Mouse (Mus musculus): ENCODE measurements at regions not wholly inside any gene's neighbourhood (a gene's known extent, or its start where the extent isn't known, plus 50 kb on each side); places are given as distances from the start of the nearest gene placed in this dataset.

DNA sequence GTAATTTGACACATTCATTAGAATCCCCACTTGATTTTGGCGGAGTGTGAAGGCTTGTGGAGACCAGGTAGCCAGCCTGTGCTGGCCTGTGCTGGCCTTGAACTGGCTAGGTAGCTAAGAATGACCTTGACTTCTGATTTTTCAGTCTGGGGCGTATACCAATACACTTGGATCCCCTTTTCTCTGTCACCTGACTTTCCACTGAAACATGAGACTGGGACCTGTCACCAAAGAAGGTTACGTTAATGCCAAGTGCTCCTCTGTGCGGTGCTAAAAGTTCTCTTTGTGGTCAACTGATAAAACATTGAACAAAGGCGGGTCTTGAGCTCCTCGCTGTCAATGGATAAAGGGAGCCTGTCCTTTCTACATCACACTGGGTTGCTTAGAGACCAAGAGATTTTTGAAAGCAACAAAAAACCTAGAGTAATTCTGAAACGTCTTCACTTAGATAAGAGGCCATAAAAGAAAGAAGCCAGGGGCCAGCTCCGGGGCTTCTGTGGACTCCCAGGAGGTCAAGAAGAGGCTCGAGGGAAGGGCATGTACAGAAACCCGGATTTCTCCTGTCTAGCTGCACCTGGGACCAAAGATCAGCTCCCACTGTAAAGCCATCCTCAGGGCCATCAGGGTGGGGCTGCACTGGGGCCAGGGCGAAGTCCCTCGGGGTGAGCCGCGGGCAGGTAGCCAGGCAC is 109.0 kb upstream of the Egln3 start:
- no peak for DNase-seq

DNA sequence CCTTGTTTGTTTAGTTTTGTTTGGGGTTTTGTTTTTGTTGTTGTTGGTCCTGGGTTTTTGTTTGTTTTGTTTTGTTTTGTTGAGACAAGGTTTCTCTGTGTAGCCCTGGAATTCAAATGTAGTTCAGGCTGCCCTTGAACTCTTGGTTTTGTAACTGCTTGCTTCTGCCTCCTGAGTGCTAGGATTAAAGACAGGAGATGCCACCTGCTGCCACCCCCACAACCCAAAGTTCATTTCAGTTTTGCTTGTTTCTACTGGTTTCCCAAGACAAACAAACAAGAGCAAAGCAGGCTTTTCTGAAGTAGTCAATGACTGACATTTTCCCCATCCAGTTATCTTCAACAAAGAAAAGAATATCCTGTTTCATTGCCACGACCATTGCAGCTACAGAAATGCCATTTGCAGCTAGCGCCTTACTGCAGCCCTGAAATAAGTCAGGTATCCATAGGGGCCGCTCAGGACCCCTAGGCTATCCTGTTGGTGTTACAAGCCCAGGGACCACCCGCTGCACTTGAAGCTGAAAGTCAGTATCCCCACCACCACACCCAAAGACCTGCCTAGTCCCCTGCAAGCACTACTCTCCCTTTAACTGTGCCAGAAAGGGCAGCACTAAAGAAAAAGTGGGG is 108.3 kb upstream of the Egln3 start:
- no peak for DNase-seq

DNA sequence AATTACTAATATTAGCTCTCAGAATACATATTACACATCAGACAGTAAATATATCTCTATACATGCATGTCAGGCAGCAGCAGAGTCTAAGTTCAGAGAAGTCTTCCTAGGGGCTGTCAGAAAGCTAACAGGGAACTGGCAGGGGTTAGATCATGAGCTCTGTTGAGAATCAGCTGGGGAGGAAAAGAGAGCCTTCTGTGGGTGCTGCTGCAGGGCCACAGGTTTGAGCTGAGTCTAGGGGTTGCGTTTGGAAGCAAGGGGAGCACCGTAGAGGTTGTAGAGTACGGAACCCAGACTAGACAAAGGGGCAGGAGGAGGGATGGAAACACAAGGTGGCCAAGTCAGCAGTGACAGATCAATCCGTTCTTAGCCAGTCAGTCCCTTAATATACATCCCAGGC is 106.2 kb upstream of the Egln3 start:
- DNase-seq, result no peak

DNA sequence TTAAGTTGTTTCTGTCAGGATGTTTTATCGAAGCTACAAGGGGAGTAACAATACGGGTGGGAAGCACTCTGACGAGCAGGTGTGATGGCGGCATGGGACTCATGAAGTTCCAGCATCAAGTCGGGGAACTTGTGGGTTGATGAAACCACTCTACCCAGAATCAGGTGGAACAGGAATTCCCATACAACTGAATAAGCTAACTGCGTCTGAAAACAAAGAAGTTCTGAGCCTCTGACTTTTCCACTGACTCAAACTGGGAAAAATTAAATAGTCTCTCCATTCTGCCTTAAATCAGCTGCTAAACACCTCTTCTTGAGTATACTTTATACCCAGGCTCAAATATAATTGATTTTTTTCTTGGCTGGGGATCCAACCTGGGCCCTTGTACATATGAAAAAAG is 105.6 kb upstream of the Egln3 start:
- no peak for DNase-seq

DNA sequence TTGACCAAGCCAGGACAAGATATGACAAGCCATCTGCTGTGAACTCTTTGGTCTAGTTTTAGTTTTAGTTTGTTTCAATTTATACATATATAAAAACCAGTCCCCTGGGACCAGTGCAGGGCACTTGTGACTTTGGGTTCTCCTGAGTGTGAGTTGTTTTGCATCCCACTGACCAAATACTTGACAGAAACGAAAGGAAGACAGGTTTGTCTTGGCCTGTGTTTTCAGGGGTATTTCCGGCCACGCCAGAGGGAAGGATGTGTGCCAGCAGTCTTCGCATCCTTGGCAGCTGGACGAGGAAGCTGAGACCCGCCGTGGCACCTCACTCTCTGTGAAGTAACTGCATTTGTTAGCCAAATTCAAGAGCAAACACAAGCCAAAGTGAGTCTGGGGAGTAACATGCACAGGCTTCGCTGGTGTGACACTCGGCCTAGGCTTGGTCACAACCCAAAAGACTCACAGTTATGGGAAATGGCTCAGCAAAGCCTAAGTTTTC is 101.5 kb upstream of the Egln3 start:
- no peak for DNase-seq

DNA sequence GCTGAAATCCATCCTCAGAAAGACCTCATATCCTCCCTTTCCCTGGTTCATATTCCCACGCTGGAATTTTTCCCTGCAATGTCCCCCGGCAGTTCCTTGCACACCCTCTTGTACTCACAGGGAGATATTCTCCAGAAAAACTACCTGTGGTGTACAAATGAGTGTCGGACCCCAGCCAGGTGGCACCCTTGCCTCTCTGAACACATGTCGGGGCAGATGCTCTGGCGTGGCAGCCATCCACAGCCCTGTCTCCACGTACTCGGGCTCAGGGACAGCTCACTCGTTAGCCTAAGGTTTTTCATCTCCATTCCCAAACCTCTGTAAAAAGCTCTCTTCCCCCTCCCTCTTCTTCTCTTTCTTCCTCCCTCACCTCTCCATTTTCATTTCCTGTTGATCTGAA is 100.1 kb upstream of the Egln3 start:
- DNase-seq, result no peak

DNA sequence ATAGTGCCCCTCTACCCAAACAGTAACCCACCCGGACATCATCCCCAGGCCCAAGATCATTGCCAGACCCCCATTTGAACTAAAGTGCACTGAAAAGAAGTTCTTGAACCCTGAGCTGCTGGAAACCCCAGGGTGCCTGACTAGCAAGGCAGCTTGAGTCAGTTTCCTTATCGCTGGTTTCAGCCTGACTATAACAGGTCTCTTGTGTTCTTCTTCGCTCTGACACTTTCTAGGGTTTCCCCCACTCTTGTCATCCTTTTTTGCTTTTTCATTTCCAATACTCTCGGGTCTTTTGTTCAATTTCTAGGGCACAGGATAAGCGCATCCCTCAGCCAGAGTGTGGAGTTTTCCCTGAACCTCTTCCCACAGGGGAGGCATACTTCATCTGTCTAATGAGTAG is 95.8 kb upstream of the Egln3 start:
- no peak for DNase-seq

DNA sequence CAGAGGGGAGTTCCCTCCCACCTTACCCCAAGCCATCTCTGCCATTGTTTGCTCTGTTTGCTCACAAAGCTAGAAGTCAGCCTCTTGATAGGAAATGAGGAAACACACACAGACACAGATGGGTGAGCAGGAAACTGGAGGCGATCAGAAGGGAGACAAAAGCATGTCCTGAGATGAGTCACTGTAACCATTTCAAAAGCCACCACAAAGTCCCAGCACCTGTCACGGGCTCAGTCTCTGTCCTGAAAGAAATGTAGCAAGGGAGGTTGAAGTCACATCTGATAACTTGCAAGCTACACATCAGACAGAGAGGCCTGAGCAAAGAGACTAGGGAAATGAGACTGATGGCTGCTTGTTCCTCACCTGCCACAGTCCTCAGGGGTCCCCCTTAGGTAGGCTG is 89.6 kb upstream of the Egln3 start:
- DNase-seq, result no peak

DNA sequence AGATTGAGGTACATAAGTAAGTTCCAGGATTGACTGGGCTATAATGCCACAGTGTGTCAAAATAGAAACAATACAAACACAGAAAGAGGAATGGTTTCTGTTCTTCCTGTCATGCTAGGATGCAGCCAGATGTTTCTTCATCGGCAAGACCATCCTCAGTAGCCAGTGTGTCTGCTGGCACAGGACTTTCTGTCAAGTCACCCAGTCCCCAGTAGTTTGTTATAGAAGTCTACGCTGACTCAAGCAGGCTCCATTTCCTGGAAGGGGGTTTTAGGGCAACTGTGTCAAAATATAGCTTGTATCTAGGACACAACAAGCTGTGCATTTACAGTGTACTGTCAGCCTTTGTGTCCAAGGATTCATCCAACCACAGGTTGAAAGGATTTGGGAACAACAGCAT is 86.7 kb upstream of the Egln3 start:
- DNase-seq, result no peak

DNA sequence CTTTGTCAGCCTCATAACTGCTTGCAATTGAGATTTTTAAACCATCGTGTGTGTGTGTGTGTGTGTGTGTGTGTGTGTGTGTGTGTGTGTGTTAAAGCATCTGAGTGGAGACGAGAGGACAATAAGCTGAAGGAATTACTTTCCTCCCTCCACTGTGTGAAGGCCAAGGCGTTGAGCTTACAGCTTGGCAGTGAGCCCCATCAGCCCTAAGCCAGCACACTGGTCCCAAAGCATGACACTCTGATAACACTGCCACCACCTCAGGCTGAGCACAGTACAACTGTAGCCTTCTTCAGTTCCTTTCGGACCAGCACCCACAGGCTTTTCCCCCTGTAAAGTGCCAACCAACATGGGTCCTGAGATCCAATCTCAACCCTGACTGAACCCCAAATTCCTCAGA is 85.1 kb upstream of the Egln3 start:
- no peak for DNase-seq

DNA sequence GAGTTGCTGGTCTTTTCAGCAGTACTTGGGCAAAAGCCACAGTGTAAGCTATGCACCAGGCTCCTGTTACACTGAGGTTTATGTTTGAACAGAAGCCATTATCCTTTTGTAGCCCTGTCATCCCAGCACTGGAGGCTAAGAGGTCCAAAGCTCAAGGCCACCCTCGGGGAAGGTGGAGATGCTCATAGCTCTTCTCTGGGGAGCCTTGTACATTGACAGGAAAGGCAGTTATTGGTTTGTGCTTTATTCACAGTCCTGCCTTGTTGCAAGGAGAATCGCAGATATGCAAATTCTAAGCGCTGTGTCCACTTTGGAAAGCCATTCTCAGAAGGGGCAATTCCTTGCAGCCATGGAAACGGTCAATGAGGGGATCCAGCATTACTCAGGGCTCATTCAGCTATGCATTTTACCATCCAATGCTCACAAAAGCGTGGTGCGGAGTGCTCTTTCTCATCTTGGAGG is 84.4 kb upstream of the Egln3 start:
- no peak for DNase-seq

DNA sequence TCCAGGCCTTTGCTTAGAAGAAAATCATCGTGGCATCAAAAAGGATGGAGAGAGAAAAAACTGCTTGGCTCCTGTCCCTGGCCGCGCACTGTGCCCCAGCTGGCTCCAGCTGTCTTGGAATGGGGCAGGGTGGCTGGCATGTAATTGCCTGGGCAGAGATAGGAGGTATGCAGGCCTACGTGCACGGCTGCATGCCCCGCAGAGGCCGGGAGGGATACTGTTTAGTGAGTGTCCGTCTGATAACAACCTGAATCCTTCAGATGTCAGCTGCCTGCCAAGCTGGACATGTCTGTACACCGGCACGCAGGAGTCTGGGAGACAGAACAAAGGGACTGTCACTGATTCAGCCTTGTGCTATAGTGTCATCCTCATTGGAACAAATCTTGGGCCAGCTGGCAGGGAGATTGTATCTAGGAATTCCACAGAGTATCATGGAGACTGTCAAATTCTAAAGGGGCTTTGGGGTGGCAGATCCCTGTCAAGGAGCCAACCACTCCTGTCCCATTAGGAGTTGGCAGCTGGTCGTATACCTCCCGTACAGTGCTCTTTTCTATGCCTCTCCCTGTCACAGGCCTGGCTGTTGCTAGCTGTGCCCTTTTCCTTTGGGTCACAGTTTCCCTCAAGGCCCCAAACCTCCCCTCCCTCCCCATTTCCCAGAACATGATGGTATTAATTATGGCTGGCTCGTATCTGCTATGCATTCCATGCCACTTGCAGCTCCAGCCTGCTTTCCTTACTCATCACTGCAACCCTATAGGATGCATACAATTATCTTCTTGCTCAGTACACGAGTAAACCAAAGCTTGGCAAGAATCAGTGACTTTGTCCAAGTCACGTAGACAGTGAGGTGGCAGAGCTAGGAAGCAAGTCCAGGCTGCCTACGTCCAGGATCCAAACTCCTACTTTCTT is 83.5 kb upstream of the Egln3 start:
- no peak for DNase-seq

DNA sequence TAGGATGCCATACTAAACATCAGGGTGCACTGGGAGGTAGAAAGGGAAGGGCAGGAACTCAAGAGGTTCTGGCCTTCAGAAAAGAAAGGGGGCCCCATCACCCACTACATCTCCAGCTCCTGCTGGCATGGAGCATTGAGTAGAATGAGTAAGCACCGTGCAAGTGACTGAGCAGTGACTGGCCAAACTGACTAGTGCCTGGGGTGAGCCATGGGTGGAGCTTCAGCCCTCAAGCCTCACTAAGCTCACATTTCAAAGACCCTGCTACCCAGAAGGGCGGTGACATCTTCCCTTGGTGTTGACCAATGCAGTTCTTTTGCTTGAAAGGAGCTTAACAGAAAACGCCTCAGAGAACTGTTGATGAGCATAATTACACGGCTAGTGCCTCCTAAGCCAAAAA is 80.0 kb upstream of the Egln3 start:
- DNase-seq, result no peak

DNA sequence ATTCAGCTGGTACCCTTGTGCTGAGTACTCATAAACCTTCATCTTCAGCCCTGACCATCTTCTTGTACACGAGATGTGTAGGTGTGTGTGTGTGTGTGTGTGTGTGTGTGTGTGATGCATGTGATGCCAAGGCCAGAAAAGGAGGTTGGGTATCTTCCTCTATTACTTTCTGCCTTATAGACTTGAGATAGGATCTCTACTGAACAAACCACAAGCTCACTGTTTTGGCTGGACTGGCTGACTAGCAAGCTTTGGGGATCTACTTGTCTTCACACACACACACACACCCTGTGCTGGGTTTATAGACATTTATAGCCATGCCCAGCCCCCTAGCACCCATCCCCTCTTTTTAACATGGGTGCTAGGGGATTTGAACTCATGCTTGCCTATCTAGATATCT is 79.4 kb upstream of the Egln3 start:
- no peak for DNase-seq

DNA sequence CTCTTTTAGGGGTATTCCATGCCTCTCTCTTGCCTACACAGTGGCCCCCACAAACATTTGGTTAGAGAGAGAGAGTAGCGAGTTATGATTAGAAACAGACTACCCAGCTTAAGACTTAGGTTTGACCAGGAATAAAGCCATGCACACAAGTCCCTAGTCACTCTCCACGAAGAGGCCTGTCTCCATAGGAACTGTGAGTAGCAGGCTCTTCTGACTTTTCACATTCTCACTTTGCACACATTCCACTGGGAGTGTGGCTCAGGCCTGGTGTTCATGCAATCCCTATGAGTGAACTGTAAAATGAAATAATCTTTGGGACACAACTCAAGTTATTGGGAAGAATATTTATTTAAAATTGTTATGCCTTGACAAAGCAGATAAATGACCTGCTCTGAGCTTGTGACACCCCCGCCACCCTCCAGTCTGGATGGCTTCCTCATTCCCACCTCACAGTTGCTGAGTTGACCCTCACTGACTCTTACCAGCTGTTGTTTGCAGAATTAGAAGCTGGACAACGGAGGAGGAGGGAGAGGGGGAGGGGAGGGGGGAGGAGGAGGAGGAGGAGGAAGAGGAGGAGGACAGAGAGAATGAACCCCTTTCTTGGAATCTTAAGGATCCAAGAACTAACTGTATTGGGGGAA is 78.7 kb upstream of the Egln3 start:
- no peak for DNase-seq

DNA sequence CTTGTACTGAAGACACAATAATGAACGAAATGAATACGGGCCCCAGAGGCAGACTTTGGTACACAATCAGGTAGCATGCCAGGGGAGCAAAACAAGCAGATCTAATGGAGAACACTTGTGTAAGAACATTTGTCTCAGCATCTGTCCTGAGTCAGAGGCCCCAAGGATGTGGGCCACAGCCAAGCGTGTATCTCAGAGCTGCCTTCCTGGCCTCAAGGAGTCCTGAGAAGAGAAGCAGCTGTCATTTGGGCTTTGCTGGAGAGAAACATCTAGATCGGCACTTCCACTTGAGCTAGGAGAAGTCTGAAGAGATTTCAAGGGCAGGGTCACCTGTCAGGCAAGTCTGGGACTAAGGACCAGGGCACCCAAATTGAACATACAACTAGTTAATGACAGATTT is 76.8 kb upstream of the Egln3 start:
- DNase-seq, result no peak

DNA sequence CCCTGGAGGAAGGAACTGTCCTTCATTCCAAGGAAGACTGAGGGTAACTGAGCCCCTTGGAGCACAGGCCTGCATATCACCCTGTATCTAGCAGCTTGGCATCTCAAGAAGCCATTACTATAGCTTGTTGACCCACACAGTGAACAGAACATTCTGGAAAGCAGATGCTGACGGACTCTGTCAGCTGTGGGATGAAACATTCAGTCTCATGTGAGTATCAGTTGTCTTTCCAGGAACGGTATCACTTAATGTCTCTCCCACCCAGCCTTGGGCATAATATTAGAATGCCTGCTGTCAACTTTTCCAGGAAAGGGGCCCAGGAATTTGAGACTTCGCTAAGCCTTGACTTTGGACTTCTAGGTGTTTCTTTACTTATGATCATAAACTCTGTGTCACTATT is 76.3 kb upstream of the Egln3 start:
- no peak for DNase-seq

DNA sequence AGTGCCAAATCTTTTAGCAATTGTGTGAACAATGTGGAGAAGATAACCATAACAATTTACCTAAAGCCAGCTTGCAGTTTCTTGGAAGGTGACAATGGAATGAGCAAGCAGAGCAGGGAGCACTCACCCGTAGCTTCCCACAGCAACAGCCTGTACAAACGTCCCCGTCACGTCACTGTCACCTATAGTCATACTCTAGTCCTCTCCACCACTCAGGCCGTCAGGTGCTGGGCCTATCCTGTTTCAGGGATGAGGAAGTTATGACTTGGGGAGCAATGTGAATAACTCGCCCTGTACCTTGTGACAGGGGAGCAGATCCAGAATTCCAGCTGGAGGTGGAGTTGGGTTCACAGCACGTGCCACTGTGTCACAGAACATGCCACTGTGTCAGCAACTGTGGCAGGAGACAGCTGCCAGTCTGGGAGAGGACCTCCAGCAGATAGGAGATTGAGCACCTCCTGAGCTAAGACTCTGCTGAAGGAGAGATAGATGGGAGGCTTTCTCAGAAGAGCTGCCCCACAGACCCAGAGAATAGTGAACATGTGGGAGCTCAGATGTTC is 73.4 kb upstream of the Egln3 start:
- no peak for DNase-seq

DNA sequence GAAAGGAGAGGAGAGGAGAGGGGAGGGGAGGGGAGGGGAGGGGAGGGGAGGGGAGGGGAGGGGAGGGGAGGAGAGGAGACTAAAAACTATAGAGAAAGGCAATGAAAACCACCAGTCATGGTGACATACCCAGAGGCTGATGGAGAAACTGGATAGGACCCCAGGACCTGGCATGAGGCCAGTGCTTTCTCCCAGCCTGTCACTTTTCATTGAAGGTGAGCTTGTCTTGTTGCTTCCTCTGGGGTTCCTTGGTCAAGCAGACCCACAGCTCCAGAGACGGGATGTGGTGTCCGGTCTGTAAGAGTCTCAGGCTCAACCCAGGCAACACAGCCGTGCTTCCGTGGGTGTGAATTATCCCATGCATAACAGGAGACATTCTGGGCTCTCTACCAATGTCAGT is 69.8 kb upstream of the Egln3 start:
- DNase-seq, result no peak

DNA sequence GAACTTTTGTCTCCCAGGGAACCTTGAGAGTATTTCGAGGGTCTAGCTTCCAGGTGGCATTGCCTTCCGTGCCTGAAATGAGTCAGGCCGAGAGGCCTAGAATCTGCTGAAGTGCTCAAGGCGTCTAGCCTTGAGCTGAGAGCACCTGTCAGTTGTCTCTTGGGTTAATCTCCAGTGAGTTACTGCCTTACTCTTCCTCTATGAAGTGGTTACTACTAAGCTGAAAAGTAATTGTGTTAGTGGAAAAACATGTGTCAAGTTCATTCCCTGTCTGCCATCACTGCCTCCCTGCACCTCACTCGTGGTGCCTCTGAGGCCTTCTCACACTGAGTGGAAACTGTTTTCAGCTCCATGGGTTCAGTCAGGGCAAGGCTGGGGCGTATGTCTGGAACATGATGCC is 69.0 kb upstream of the Egln3 start:
- no peak for DNase-seq

DNA sequence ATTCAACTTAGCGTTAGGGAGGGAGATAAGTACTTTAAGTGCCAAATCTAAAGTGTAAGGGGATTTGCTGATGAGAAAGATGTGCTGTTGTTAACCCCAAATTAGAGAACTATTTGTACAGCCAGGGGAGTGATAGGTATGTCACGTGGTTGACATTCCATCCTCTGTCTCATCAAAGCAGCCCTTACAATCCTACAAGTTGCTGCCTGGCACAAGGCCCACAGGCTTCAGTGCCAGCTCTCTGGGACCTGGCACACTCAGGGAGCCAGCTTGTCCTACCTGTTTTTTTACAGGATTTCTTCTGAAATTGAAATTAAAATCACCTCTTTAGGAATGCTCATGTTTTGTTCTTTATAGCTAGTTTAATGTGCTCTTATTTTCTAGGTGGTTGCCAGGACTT is 68.6 kb upstream of the Egln3 start:
- peak; percentile 17 for DNase-seq

DNA sequence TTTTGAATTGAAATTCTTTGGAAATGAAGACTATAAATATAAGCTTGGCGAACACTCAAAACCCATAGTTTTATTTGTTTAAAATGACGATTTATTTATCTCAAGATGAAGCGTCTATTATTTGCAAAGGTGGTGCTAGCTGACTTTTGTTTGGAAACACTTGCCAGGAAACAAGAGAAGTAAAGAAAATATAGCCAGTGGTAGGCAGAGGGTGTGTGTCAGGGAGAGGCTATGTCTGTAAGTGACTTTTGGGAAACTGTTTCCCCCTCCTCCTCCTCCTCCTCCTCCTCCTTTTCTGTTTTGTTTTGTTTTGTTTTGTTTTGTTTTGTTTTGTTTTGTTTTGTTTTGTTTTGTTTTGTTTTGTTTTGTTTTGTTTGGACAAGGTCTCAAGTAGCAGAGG is 62.2 kb upstream of the Egln3 start:
- no peak for DNase-seq

Measured in cerebellum, adult 9-11 months (tissue).